Mouse (Mus musculus) lung, embryonic 16.5 days (tissue): ENCODE measurements around the gene Il18. TPM values are rescaled to one million over a fixed set of nuclear protein-coding genes. Genes with fewer than 3 reads are reported as not detected.

Experiments used
- ATAC-seq: fragments of 200-750 bp; cut with Nextera tagmentation; 2 replicates; pipeline ENCODE4 v1.8.0; 2017; ENCODE audit warnings: low read depth, mild to moderate bottlenecking, moderate library complexity
- H3K27ac ChIP-seq: fragments of 300-500 bp; sonication (generic); 2 replicates; pipeline ENCODE4 v1.5.1; 2014; ENCODE audit warnings: mild to moderate bottlenecking, control low read depth, low read length
- H3K27me3 ChIP-seq: fragments of 300-500 bp; sonication (generic); 2 replicates; pipeline ENCODE4 v1.6.1; 2014; ENCODE audit warnings: low read depth, low read length, mixed read lengths; ENCODE audit not compliant: control insufficient read depth, insufficient read depth
- H3K36me3 ChIP-seq: fragments of 300-500 bp; sonication (generic); 2 replicates; pipeline ENCODE4 v1.6.1; 2014; ENCODE audit warnings: low read length; ENCODE audit not compliant: control insufficient read depth, insufficient read depth
- H3K4me1 ChIP-seq: fragments of 300-500 bp; sonication (generic); replicated peaks from 2 replicates; pipeline ENCODE4 v1.6.1; 2014; ENCODE audit warnings: low read length, mixed read lengths; ENCODE audit not compliant: control insufficient read depth, insufficient read depth
- H3K4me2 ChIP-seq: fragments of 300-500 bp; sonication (generic); 2 replicates; pipeline ENCODE4 v1.6.1; 2014; ENCODE audit warnings: low read depth, low read length, control low read depth
- H3K4me3 ChIP-seq: fragments of 300-500 bp; sonication (generic); 2 replicates; pipeline ENCODE4 v1.5.1; 2014; ENCODE audit warnings: mild to moderate bottlenecking, low read length, control low read depth
- H3K9ac ChIP-seq: fragments of 300-500 bp; sonication (generic); 2 replicates; pipeline ENCODE4 v1.6.1; 2014; ENCODE audit warnings: low read length, control low read depth
- H3K9me3 ChIP-seq: fragments of 300-500 bp; sonication (generic); 2 replicates; pipeline ENCODE4 v1.6.1; 2016; ENCODE audit warnings: low read length; ENCODE audit not compliant: control insufficient read depth
- WGBS: fragments of 180-500 bp; shearing (Covaris S2); extraction: QIAGEN DNeasy Blood & Tissue Kit; methylation state at CpG from one replicate; pipeline ENCODE4 v1.1.7; 2014; 5-methylcytosine and 5-hydroxymethylcytosine counted together
- polyA plus RNA-seq: library from polyadenylated mRNA; unstranded; fragments of >200 nt; fragmentation: Nextera tagmentation; extraction: Ambion mirVana; gene quantifications from 2 replicates; pipeline ENCODE4 v1.2.1, GENCODE M21; 2015

The Il18 gene
- polyA plus RNA-seq, 1 experiment from 2014 or later, result 5.0 TPM

- H3K4me2 ChIP-seq, result no peak overlapping the region
- H3K27me3 ChIP-seq, result no peaks in the 10 kb centered on the region
- H3K27ac ChIP-seq, result no peak overlapping the region
- no peak for ATAC-seq
- H3K36me3 ChIP-seq, result peaks cover 14% of the 10 kb centered on the region
- H3K9me3 ChIP-seq, result no peaks in the 10 kb centered on the region
- H3K9ac ChIP-seq, result no peak overlapping the region
- no peak overlapping the region for H3K4me3 ChIP-seq
- WGBS, result 87% methylated on average over 9 of the region's 9 CpGs
- H3K4me1 ChIP-seq, result no peaks in the 10 kb centered on the region
Measured at GRCm38 (mm10) chr9:50592955-50593354, 38.3 kb downstream of the Il18 start.

GRCm38 (mm10) chr9:50593544-50593943, 38.9 kb downstream of the Il18 start:
- H3K9me3 ChIP-seq, result no peaks in the 10 kb centered on the region
- H3K27me3 ChIP-seq, result no peaks in the 10 kb centered on the region
- ATAC-seq, result no peak; the same call in 1 of the 2 replicates
- peaks cover 20% of the 10 kb centered on the region for H3K36me3 ChIP-seq
- H3K4me2 ChIP-seq, result no peak overlapping the region
- WGBS, result 79% methylated on average over 3 of the region's 3 CpGs
- H3K4me1 ChIP-seq, result no peaks in the 10 kb centered on the region
- no peak overlapping the region for H3K27ac ChIP-seq
- H3K9ac ChIP-seq, result no peak overlapping the region
- H3K4me3 ChIP-seq, result no peak overlapping the region

- H3K27ac ChIP-seq, result no peak overlapping the region
- no peak overlapping the region for H3K4me3 ChIP-seq
- no peaks in the 10 kb centered on the region for H3K4me1 ChIP-seq
- H3K9ac ChIP-seq, result no peak overlapping the region
- H3K4me2 ChIP-seq, result no peak overlapping the region
- peaks cover 27% of the 10 kb centered on the region for H3K36me3 ChIP-seq
- H3K27me3 ChIP-seq, result no peaks in the 10 kb centered on the region
- ATAC-seq, result no peak
- H3K9me3 ChIP-seq, result no peaks in the 10 kb centered on the region
- 61% methylated on average over 12 of the region's 12 CpGs for WGBS
Measured at GRCm38 (mm10) chr9:50594794-50595417, 40.3 kb downstream of the Il18 start.

GRCm38 (mm10) chr9:50596973-50597372, 42.3 kb downstream of the Il18 start:
- 88% methylated on average over 8 of the region's 8 CpGs for whole genome bisulfite sequencing
- no peaks in the 10 kb centered on the region for H3K27me3 ChIP-seq
- peaks cover 31% of the 10 kb centered on the region for H3K36me3 ChIP-seq
- H3K9ac ChIP-seq, result no peak overlapping the region
- peaks cover under 1% of the 10 kb centered on the region; the same call in 1 of the 2 replicates for H3K4me1 ChIP-seq
- H3K4me2 ChIP-seq, result no peak overlapping the region
- H3K27ac ChIP-seq, result no peak overlapping the region
- no peak overlapping the region for H3K4me3 ChIP-seq
- H3K9me3 ChIP-seq, result no peaks in the 10 kb centered on the region
- ATAC-seq, result no peak

GRCm38 (mm10) chr9:50601536-50601935, 46.9 kb downstream of the Il18 start:
- Histone ChIP-seq H3K4me2 (no peak overlapping the region), H3K4me3 (no peak overlapping the region)

GRCm38 (mm10) chr9:50602055-50602845, 47.6 kb downstream of the Il18 start:
- no peak overlapping the region for H3K27ac ChIP-seq
- H3K36me3 ChIP-seq, result peaks cover 26% of the 10 kb centered on the region
- H3K9ac ChIP-seq, result no peak overlapping the region
- no peaks in the 10 kb centered on the region for H3K27me3 ChIP-seq
- H3K4me1 ChIP-seq, result peaks cover 18% of the 10 kb centered on the region
- H3K9me3 ChIP-seq, result no peaks in the 10 kb centered on the region
- ATAC-seq, result no peak
- 86% methylated on average over 7 of the region's 7 CpGs for WGBS
- peak overlapping the region; percentile 92 for H3K4me2 ChIP-seq
- peak overlapping the region; percentile 90 for H3K4me3 ChIP-seq

More at GRCm38 (mm10) chr9:50601536-50601935, 46.9 kb downstream of the Il18 start:
- no peak overlapping the region for H3K27ac ChIP-seq
- no peak for ATAC-seq
- no peak overlapping the region for H3K9ac ChIP-seq
- H3K4me1 ChIP-seq, result peaks cover 18% of the 10 kb centered on the region
- H3K27me3 ChIP-seq, result no peaks in the 10 kb centered on the region
- H3K9me3 ChIP-seq, result no peaks in the 10 kb centered on the region
- H3K36me3 ChIP-seq, result peaks cover 32% of the 10 kb centered on the region
- 81% methylated on average over 6 of the region's 6 CpGs for WGBS

- peak; percentile 99 for ATAC-seq
- H3K9ac ChIP-seq, result peak within 1 kb of the TSS; percentile 79
- H3K4me3 ChIP-seq, result peak within 1 kb of the TSS; percentile 90
- peaks cover 18% of the 10 kb centered on the region for H3K4me1 ChIP-seq
- H3K36me3 ChIP-seq, result peaks cover 24% of the 10 kb centered on the region
- H3K4me2 ChIP-seq, result peak within 1 kb of the TSS; percentile 92
- H3K27ac ChIP-seq, result peak within 1 kb of the TSS; percentile 86
- under 1% methylated on average over 48 of the region's 48 CpGs for WGBS
- no peaks in the 10 kb centered on the region for H3K27me3 ChIP-seq
- no peaks in the 10 kb centered on the region for H3K9me3 ChIP-seq
Measured at GRCm38 (mm10) chr9:50603189-50603997, 48.8 kb downstream of the Il18 start, which contains the start of the genes Sdhd and Timm8b. Sdhd (minus strand) TSS chr9:50603812. Timm8b (plus strand) TSS chr9:50603910.

- Histone ChIP-seq H3K27ac (peak overlapping the region; percentile 86), H3K27me3 (no peaks in the 10 kb centered on the region), H3K36me3 (peaks cover 20% of the 10 kb centered on the region), H3K4me1 (peaks cover 18% of the 10 kb centered on the region), H3K9me3 (no peaks in the 10 kb centered on the region), H3K9ac (peak overlapping the region; percentile 79), H3K4me2 (peak overlapping the region; percentile 92), H3K4me3 (peak overlapping the region; percentile 90)
- ATAC-seq, result peak; percentile 82
- WGBS, result 0% methylated on average over 24 of the region's 24 CpGs
Measured at GRCm38 (mm10) chr9:50603998-50604324, 49.3 kb downstream of the Il18 start.

GRCm38 (mm10) chr9:50604338-50604737, 49.7 kb downstream of the Il18 start:
- 2% methylated on average over 6 of the region's 6 CpGs for WGBS
- Histone ChIP-seq H3K36me3 (peaks cover 22% of the 10 kb centered on the region), H3K9me3 (no peaks in the 10 kb centered on the region), H3K27me3 (no peaks in the 10 kb centered on the region), H3K4me3 (peak overlapping the region; percentile 90), H3K27ac (peak overlapping the region; percentile 86), H3K9ac (peak overlapping the region; percentile 79), H3K4me1 (peaks cover 18% of the 10 kb centered on the region), H3K4me2 (peak overlapping the region; percentile 92)
- no peak for ATAC-seq
